Mouse (Mus musculus): ENCODE measurements at regions not wholly inside any gene's neighbourhood (a gene's known extent, or its start where the extent isn't known, plus 50 kb on each side); places are given as distances from the start of the nearest gene placed in this dataset.

DNA sequence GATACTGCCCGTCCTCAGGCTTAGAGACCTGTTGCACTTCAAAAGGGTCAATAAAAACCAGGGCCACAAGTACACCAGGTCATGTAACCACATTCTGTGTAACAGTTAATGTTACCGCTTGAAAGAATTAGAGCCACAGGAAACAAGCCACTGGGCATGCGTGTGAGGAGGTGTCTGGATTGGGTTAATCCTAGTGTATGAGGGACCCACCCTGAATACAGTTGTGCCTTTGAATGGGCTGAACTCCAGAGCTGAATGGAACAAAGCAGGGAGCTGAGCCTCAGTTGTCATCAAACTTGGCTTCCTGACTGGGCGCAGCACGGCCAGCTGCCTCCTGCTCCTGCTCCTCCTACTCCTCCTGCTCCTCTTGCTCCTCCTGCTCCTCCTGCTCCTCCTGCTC, 148.0 kb upstream of the A230072I06Rik start:
- DNase-seq = no peak
- intact Hi-C loops (cut with DNase I) = no loop called here

DNA sequence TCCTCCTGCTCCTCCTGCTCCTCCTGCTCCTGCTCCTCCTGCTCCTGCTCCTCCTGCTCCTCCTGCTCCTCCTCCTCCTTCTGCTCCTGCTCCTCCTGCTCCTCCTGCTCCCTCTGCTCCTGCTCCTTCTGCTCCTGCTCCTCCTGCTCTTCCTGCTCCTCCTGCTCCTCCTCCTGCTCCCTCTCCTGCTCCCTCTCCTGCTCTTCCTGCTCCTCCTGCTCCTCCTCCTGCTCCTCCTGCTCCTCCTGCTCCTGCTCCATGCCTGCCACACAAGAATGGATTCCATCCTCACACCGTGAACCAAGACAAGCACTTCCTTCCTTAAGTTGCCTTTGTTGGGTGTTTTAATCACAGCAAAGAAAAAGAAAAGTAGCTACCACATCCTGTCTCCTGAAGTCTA, 144.4 kb upstream of the A230072I06Rik start:
- DNase-seq = no peak
- intact Hi-C loops (cut with DNase I) = no loop called here

- intact Hi-C loops (cut with DNase I) = no loop called here
- DNase-seq = no peak
Measured at GRCm38 (mm10) chr8:12135392-12136177, 143.0 kb upstream of the A230072I06Rik start.

DNA sequence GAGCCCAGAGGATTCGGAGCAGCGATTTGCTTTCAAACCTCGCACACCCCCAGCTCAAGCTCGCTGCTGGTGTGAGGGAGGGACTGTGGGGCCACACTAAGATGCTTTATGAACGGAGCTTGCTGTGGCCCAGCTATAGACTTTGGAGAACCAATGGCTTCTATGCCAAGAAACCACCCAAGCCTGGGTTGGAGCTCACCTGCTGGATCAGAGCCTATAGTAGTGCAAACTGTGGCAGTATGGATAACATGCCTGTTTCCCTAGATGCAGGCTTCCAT, 142.5 kb upstream of the A230072I06Rik start:
- no peak for DNase-seq
- intact Hi-C loops (cut with DNase I) = no loop called here

- intact Hi-C loops (cut with DNase I) = no loop called here
- no peak for DNase-seq
Measured at GRCm38 (mm10) chr8:12137496-12137895, 141.1 kb upstream of the A230072I06Rik start.

GRCm38 (mm10) chr8:12137913-12138312, 140.7 kb upstream of the A230072I06Rik start:
- intact Hi-C loops (cut with DNase I) = no loop called here
- DNase-seq = peak; percentile 32

DNA sequence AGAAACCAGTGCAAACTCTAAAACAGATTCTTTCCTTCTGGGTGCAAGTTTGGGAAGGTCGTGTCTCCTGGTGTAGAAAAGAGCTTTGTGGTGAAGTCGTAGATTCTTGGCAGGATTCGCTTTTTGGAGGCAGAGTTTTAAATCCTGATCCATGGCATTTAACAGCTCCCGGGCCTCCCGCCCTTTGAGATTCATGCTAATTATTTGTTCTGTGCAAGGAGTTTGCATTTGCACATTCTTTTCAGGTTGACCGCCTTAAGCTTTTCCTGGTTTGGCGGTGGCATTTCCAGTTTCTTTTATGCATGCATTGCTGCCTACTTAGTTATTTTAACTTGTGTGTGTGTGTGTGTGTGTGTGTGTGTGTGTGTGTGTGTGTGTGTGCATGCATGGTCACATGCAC, 126.9 kb upstream of the A230072I06Rik start:
- DNase-seq = no peak
- intact Hi-C loops (cut with DNase I) = no loop called here

DNA sequence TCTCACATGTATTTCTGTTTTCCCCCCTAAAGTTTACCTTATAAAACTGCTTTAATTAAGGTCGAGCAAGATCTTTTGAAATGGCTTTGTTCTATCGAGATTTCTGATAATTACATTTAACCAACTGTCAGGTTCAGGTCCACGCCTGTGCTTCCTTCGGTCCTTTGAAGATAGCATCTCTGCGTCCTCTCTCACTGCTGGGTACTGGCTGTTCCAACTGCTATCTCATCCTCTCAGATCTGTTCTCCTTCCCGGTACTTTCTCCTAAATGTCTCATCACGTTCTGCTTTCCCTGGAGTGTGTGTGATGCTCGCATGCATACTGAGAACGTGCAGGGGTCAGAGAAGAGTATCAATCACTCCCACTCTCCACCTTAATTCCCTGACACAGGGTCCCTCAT, 125.8 kb upstream of the A230072I06Rik start:
- intact Hi-C loops (cut with DNase I) = no loop called here
- no peak for DNase-seq

DNA sequence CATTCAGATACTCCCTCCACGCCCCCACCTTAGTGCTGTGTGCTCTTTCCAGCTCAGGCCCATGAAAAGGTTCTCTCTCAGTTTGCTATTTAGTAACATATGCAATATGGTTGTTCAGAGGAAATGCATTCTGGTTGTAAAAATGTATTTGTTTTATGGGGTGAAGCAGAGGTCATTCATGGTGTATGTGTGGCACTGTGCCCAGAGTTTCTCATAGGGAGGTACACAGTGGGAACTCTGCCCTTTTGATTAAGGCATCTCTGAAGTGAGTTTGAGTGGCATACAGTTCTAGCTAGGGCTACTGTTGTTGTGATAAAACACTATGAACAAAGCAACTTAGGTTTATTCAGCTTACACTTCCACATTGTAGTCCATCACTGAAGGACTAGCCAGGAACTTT, 121.7 kb upstream of the A230072I06Rik start:
- no peak for DNase-seq
- intact Hi-C loops (cut with DNase I) = no loop called here

- DNase-seq = no peak
- intact Hi-C loops (cut with DNase I) = no loop called here
Measured at GRCm38 (mm10) chr8:12158188-12158587, 120.4 kb upstream of the A230072I06Rik start.

- DNase-seq = no peak
- intact Hi-C loops (cut with DNase I) = loop anchor here (10.0 kb wide), 1 partner anchor 222 kb away; no protein-coding TSS in a partner anchor
Measured at GRCm38 (mm10) chr8:12162921-12163705, 115.5 kb upstream of the A230072I06Rik start.

- DNase-seq = no peak
- intact Hi-C loops (cut with DNase I) = loop anchor here (5.0 to 10.0 kb wide), 2 partner anchors 47 to 219 kb away; no protein-coding TSS in a partner anchor
Measured at GRCm38 (mm10) chr8:12165487-12166152, 113.0 kb upstream of the A230072I06Rik start.

- intact Hi-C loops (cut with DNase I) = no loop called here
- no peak for DNase-seq
Measured at GRCm38 (mm10) chr8:12171788-12172187, 106.8 kb upstream of the A230072I06Rik start.

- intact Hi-C loops (cut with DNase I) = no loop called here
Measured at GRCm38 (mm10) chr8:12175496-12175895, 103.1 kb upstream of the A230072I06Rik start.

GRCm38 (mm10) chr8:12184666-12185065, 94.0 kb upstream of the A230072I06Rik start:
- intact Hi-C loops (cut with DNase I) = no loop called here

More at GRCm38 (mm10) chr8:12175496-12175895, 103.1 kb upstream of the A230072I06Rik start:
- peak; percentile 35 for DNase-seq

GRCm38 (mm10) chr8:12187366-12187765, 91.3 kb upstream of the A230072I06Rik start:
- no peak for DNase-seq
- intact Hi-C loops (cut with DNase I) = no loop called here

More at GRCm38 (mm10) chr8:12184666-12185065, 94.0 kb upstream of the A230072I06Rik start:
- DNase-seq = peak; percentile 75

DNA sequence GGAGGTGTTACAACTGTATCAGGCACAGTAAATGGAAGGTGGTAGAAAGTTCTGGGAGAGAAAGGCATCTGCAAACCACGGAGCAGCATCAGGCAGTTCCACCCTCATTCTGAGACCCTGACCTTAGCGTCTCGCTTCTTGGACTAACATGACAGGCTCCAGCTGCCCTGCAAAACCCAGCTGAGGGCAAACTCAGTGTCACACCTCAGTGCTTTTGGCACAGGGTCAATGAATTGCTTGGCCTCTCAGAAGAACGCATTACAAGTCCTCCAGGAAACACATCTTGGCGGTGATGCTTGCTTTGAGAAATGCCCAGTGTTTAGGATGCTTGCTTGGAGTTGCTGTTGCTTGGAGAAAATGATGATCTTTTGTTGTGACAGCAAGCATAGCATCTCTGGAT, 90.2 kb upstream of the A230072I06Rik start:
- intact Hi-C loops (cut with DNase I) = no loop called here
- no peak for DNase-seq

- intact Hi-C loops (cut with DNase I) = no loop called here
- DNase-seq = no peak
Measured at GRCm38 (mm10) chr8:12188960-12189359, 89.7 kb upstream of the A230072I06Rik start.

DNA sequence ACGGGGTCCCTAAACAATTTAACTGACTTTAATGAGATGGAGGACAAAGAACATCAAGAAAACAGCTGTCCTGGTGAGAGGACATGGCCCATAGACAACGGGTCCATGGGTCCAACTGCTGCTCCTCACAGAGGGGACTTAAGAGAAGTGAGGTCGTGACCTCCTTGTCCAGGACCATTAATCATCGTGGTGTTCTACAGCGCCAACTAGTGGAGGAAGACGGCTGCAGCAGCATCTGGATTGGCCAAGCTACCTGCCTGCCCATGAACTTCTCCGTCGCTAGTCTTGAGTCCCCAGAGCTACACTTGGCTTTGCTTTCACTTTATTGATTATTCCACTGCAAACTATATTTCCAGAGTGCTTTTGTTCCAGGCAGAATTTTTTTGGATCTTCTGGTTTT, 86.6 kb upstream of the A230072I06Rik start:
- intact Hi-C loops (cut with DNase I) = no loop called here
- no peak for DNase-seq

DNA sequence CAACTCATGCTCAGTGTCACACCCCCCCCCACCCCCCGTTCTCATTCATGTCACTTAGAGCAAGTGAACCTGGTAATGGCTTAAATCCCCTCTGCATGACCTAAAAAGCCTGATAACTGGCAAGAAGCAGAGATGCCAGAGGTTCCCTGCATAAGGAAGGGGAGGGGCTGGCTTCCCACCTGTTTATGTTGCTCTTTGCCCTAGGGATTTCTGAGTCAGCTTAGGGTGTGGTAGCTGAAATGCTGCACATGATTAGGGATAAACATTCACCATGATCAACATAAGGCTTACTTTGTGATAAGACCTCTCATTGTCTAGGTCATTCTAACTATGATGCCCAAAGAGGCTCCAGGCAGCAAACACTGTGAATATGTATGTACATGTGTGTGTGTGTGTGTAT, 72.7 kb upstream of the A230072I06Rik start:
- intact Hi-C loops (cut with DNase I) = no loop called here
- DNase-seq = no peak

- DNase-seq = peak; percentile 24
- intact Hi-C loops (cut with DNase I) = no loop called here
Measured at GRCm38 (mm10) chr8:12207412-12207811, 71.2 kb upstream of the A230072I06Rik start.
